Mouse (Mus musculus): ENCODE data around the gene Grhl3.

DNA sequence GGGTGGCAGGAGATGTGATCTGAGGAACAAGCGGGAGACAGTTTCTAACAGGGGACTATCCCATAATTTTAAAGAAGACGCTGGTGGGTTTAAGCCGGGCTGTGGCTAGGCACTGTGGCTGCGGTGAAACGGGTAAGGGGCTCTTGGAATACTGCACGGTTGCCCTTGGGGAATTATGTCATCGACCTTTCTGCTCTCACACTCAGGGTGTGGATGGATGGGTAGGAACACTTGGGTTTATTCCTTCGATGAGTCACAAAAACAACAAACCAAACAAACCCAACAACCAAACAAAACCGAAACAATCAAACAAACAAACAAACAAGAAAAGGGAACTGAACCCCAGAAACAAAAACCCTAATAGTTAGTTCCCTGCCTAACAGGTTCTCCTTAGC, 78.0 kb downstream of the Grhl3 start:
- no peak for TF ChIP-seq POLR2A (IDR thresholded peaks at IDR 0.05; ENCODE audit: low read depth, low read length)
- no peak for TF ChIP-seq CTCF (conservative IDR thresholded peaks at IDR 0.05; ENCODE audit: insufficient read depth, insufficient read length, low read depth, low read length)
